Mouse (Mus musculus) midbrain, embryonic 12.5 days (tissue): ENCODE measurements around the gene Gm6367. TPM values are rescaled to one million over a fixed set of nuclear protein-coding genes. Genes with fewer than 3 reads are reported as not detected.
"Not testable (repeated sequence)": the region's sequence is repeated elsewhere in the genome, so short reads cannot be mapped to it uniquely, and the experiment has no call there.

Experiments
- ATAC-seq: fragments of 200-750 bp; cut with Nextera tagmentation; 2 replicates; pipeline ENCODE4 v1.8.0; 2017; ENCODE audit warnings: low read depth, moderate TSS enrichment, moderate library complexity; ENCODE audit not compliant: low FRiP score
- H3K27ac ChIP-seq: fragments of 300-500 bp; sonication (generic); replicated peaks from 2 replicates; pipeline ENCODE4 v1.5.1; 2016; ENCODE audit warnings: mild to moderate bottlenecking
- H3K27me3 ChIP-seq: fragments of 300-500 bp; sonication (generic); 2 replicates; pipeline ENCODE4 v1.6.1; 2016; ENCODE audit warnings: mild to moderate bottlenecking
- H3K36me3 ChIP-seq: fragments of 300-500 bp; sonication (generic); 2 replicates; pipeline ENCODE4 v1.6.1; 2016
- H3K4me1 ChIP-seq: fragments of 300-500 bp; sonication (generic); 2 replicates; pipeline ENCODE4 v1.6.1; 2016
- H3K4me2 ChIP-seq: fragments of 300-500 bp; sonication (generic); replicated peaks from 2 replicates; pipeline ENCODE4 v1.6.1; 2016; ENCODE audit warnings: mild to moderate bottlenecking, moderate library complexity
- H3K4me3 ChIP-seq: fragments of 300-500 bp; sonication (generic); 2 replicates; pipeline ENCODE4 v1.5.1; 2016; ENCODE audit warnings: mild to moderate bottlenecking
- H3K9ac ChIP-seq: fragments of 300-500 bp; sonication (generic); replicated peaks from 2 replicates; pipeline ENCODE4 v1.6.1; 2016; ENCODE audit warnings: mild to moderate bottlenecking, moderate library complexity
- H3K9me3 ChIP-seq: fragments of 300-500 bp; sonication (generic); 2 replicates; pipeline ENCODE4 v1.6.1; 2016; ENCODE audit warnings: mild to moderate bottlenecking
- WGBS: fragments of 180-500 bp; shearing (Covaris S2); methylation state at CpG from one replicate; pipeline ENCODE4 v1.1.7; 2016; 5-methylcytosine and 5-hydroxymethylcytosine counted together
- polyA plus RNA-seq: library from polyadenylated mRNA; unstranded; fragments of >200 nt; fragmentation: Nextera tagmentation; extraction: Ambion mirVana; gene quantifications from 2 replicates; pipeline ENCODE4 v1.2.1, GENCODE M21; 2016

Gm6367 gene
- not detected in 2 replicates for polyA plus RNA-seq

- not testable (repeated sequence) for ATAC-seq, H3K36me3 ChIP-seq, H3K4me3 ChIP-seq, H3K27ac ChIP-seq, H3K4me1 ChIP-seq, H3K27me3 ChIP-seq, H3K9ac ChIP-seq, H3K4me2 ChIP-seq, H3K9me3 ChIP-seq
- no CpG with 5 or more reads among the region's 2 CpGs for WGBS
Measured at GRCm38 (mm10) chr5:94988326-94988725, at the start of gene Gm6367. Gm6367 (plus strand) TSS chr5:94988626.

Other genes starting within 250 kb of the Gm6367 start
- not detected in 2 replicates for gene Gm3183, start 123.2 kb upstream of the Gm6367 start, polyA plus RNA-seq
- not detected in 2 replicates for gene Gm7942, start 118.3 kb downstream of the Gm6367 start, polyA plus RNA-seq
- gene Gm16513, start 194.0 kb downstream of the Gm6367 start, polyA plus RNA-seq = not detected in 2 replicates